Mouse (Mus musculus) cerebral cortex, adult 2 months (tissue): ENCODE data around the gene Meaf6.

Source experiments
- WGBS: fragments of 180-500 bp; shearing (Covaris S2); methylation state at CpG from one replicate; pipeline ENCODE4 v1.1.7; 2018; 5-methylcytosine and 5-hydroxymethylcytosine counted together

Meaf6 gene

GRCm38 (mm10) chr4:125115710-125116089, 30.8 kb downstream of the Meaf6 start:
- 34% methylated on average over 6 of the region's 6 CpGs for WGBS

GRCm38 (mm10) chr4:125116090-125116861, 31.3 kb downstream of the Meaf6 start:
- 34% methylated on average over 9 of the region's 9 CpGs for WGBS

- 43% methylated on average over 13 of the region's 13 CpGs for WGBS
These were observed 32.0 kb downstream of the Meaf6 start for GRCm38 (mm10) chr4:125116929-125117328.

- 84% methylated on average over 7 of the region's 7 CpGs for WGBS
These were observed 33.0 kb downstream of the Meaf6 start for GRCm38 (mm10) chr4:125117902-125118320.

GRCm38 (mm10) chr4:125119070-125119469, 34.1 kb downstream of the Meaf6 start:
- WGBS = 51% methylated on average over 10 of the region's 10 CpGs

GRCm38 (mm10) chr4:125119721-125120120, 34.8 kb downstream of the Meaf6 start:
- WGBS = 96% methylated on average over 11 of the region's 11 CpGs

GRCm38 (mm10) chr4:125122431-125123278, 37.7 kb downstream of the Meaf6 start:
- 49% methylated on average over 16 of the region's 16 CpGs for WGBS

- 85% methylated on average over 7 of the region's 7 CpGs for WGBS
These were observed 38.3 kb downstream of the Meaf6 start for GRCm38 (mm10) chr4:125123279-125123671.

GRCm38 (mm10) chr4:125124424-125125209, 39.7 kb downstream of the Meaf6 start:
- WGBS = 70% methylated on average over 7 of the region's 7 CpGs

- WGBS = 91% methylated on average over 7 of the region's 7 CpGs
These were observed 40.5 kb downstream of the Meaf6 start for GRCm38 (mm10) chr4:125125361-125125921.

GRCm38 (mm10) chr4:125126186-125126585, 41.3 kb downstream of the Meaf6 start:
- 97% methylated on average over 3 of the region's 3 CpGs for WGBS

- 76% methylated on average over 7 of the region's 7 CpGs for WGBS
These were observed 41.8 kb downstream of the Meaf6 start for GRCm38 (mm10) chr4:125126761-125127160.

GRCm38 (mm10) chr4:125127305-125128084, 42.6 kb downstream of the Meaf6 start, which contains the start of gene Zc3h12a:
Zc3h12a (minus strand) TSS chr4:125127840.
- WGBS = under 1% methylated on average over 62 of the region's 62 CpGs

- WGBS = 34% methylated on average over 4 of the region's 4 CpGs
These were observed 46.6 kb downstream of the Meaf6 start for GRCm38 (mm10) chr4:125131493-125131892.

- 39% methylated on average over 5 of the region's 5 CpGs for WGBS
These were observed 47.5 kb downstream of the Meaf6 start for GRCm38 (mm10) chr4:125132394-125132793.

GRCm38 (mm10) chr4:125134192-125134591, 49.3 kb downstream of the Meaf6 start:
- 88% methylated on average over 4 of the region's 4 CpGs for WGBS

- WGBS = 79% methylated on average over 5 of the region's 5 CpGs
These were observed 49.7 kb downstream of the Meaf6 start for GRCm38 (mm10) chr4:125134631-125135030.

- WGBS = 81% methylated on average over 10 of the region's 10 CpGs
These were observed 50.3 kb downstream of the Meaf6 start for GRCm38 (mm10) chr4:125135076-125135855.

GRCm38 (mm10) chr4:125136303-125136888, 51.5 kb downstream of the Meaf6 start:
- 72% methylated on average over 12 of the region's 12 CpGs for WGBS

- 84% methylated on average over 7 of the region's 7 CpGs for WGBS
These were observed 53.4 kb downstream of the Meaf6 start for GRCm38 (mm10) chr4:125138321-125138720.
